In genomic region chr7:17090058-17090585, GRCm38 (mm10) we compare ENCODE assay signal across 25 mouse cellular contexts. TPM values are rescaled to one million over a fixed set of nuclear protein-coding genes. Genes with fewer than 3 reads are reported as not detected.
A peak's percentile ranks its signal among the peaks of the same experiment; 100 is the strongest.
DNase-seq lines count a peak whose midpoint lies in the region; ATAC-seq lines count a peak whose summit lies in the region.
"Had no signal": no experiment of that assay in that cellular context is flagged by ENCODE, and none has a peak within 500 bp of the region (broad histone marks: within the 10 kb centered on the region; RNA-seq: fewer than 3 reads in every experiment).

No protein-coding gene starts in this region.

- DNase-seq in adrenal gland, adult (ENCODE audit: inconsistent age in 2 of 2, low spot score in 1 of 2) = peak; percentile 35 to 86
- no peak for DNase-seq in adrenal gland, adult 18-20 months (ENCODE audit: low spot score in 2 of 2)
- peak; percentile 84 for DNase-seq in heart, adult 11 months
- no peak for DNase-seq in heart, postnatal 36 days
- peak; percentile 52 for DNase-seq in adrenal gland, postnatal 10 days
- peak; percentile 30 to 42 for DNase-seq in cerebellum, postnatal 14 days
- no peak for DNase-seq in right cerebral cortex, postnatal 10 days (ENCODE audit: low spot score in 2 of 2)
- DNase-seq: gastrocnemius, postnatal 36 days; lung, adult 18-20 months; lung, postnatal 36 days; right cerebral cortex, postnatal 14 days; spleen, adult 18-20 months; thymus, adult 18-20 months had no signal

- no peak overlapping the region for H3K27ac ChIP-seq in forebrain, embryonic 12.5 days
- H3K27ac ChIP-seq: forebrain, embryonic 10.5 days; hindbrain, embryonic 10.5 days; hindbrain, postnatal 0 days; midbrain, embryonic 15.5 days; neural tube, embryonic 15.5 days had no signal

- ATAC-seq in forebrain, embryonic 12.5 days (ENCODE audit: low FRiP score) = no peak
- ATAC-seq: CD4-positive, CD25-positive, alpha-beta regulatory T cell, adult 4 months; hindbrain, postnatal 0 days; intestine, postnatal 0 days; midbrain, embryonic 15.5 days had no signal

- H3K9ac ChIP-seq in forebrain, embryonic 12.5 days = no peak overlapping the region
- H3K9ac ChIP-seq: midbrain, embryonic 15.5 days; neural tube, embryonic 15.5 days had no signal

- no peak overlapping the region for H3K4me2 ChIP-seq in forebrain, embryonic 12.5 days
- H3K4me2 ChIP-seq: midbrain, embryonic 15.5 days; neural tube, embryonic 15.5 days had no signal

- 65% methylated on average over 3 of the region's 3 CpGs for WGBS in forebrain, embryonic 12.5 days

- no peaks in the 10 kb centered on the region for H3K27me3 ChIP-seq in forebrain, embryonic 12.5 days
- H3K27me3 ChIP-seq: midbrain, embryonic 15.5 days; neural tube, embryonic 15.5 days had no signal

- no peak overlapping the region for H3K4me3 ChIP-seq in forebrain, embryonic 12.5 days (replicated peaks)
- H3K4me3 ChIP-seq: forebrain, embryonic 10.5 days; hindbrain, embryonic 10.5 days; midbrain, embryonic 15.5 days; neural tube, embryonic 15.5 days had no signal

- intact Hi-C loops in heart, postnatal 36 days (cut with DNase I) = no loop called here

- H3K36me3 ChIP-seq in forebrain, embryonic 12.5 days (replicated peaks) = no peaks in the 10 kb centered on the region
- H3K36me3 ChIP-seq: forebrain, embryonic 10.5 days; G1E; hindbrain, embryonic 10.5 days; midbrain, embryonic 15.5 days; neural tube, embryonic 15.5 days had no signal

- H3K9me3 ChIP-seq in forebrain, embryonic 12.5 days = no peaks in the 10 kb centered on the region
- H3K9me3 ChIP-seq: G1E; hindbrain, embryonic 10.5 days; midbrain, embryonic 15.5 days; neural tube, embryonic 15.5 days had no signal

- no peaks in the 10 kb centered on the region for H3K4me1 ChIP-seq in forebrain, embryonic 12.5 days
- H3K4me1 ChIP-seq: forebrain, embryonic 10.5 days; hindbrain, embryonic 10.5 days; midbrain, embryonic 15.5 days; neural tube, embryonic 15.5 days had no signal

RNA-seq across cellular contexts. Expression of gene Psg16, which starts 16.3 kb away (rescaled TPM):
- under 1 TPM; 0.32 to 0.33 TPM for total RNA-seq in adrenal gland, adult 18-20 months (2021)
- total RNA-seq in heart, postnatal 36 days (2021) = under 1 TPM; 0.14 to 0.16 TPM
- total RNA-seq in adrenal gland, postnatal 10 days (2021) = under 1 TPM; 0.30 to 0.42 TPM
- 0.26 and 0.27 TPM in 2 replicates for polyA plus RNA-seq in forebrain, embryonic 12.5 days (2016; fragmentation: Nextera tagmentation; extraction: Ambion mirVana)

RNA-seq across cellular contexts. Expression of gene Hif3a, which starts 27.9 kb away (rescaled TPM):
- total RNA-seq in adrenal gland, adult 18-20 months (2021) = 1 to 10 TPM; 3.4 to 4.3 TPM
- total RNA-seq in heart, postnatal 36 days (2021) = 1 to 10 TPM; 2.5 to 2.6 TPM
- total RNA-seq in adrenal gland, postnatal 10 days (2021) = 1 to 10 TPM; 4.9 to 6.7 TPM
- 8.7 and 9.9 TPM in 2 replicates for polyA plus RNA-seq in forebrain, embryonic 12.5 days (2016; fragmentation: Nextera tagmentation; extraction: Ambion mirVana)

RNA-seq across cellular contexts. Expression of gene Ceacam3, which starts 60.0 kb away (rescaled TPM):
- not detected for total RNA-seq in adrenal gland, adult 18-20 months (2021)
- total RNA-seq in heart, postnatal 36 days (2021) = not detected
- not detected for total RNA-seq in adrenal gland, postnatal 10 days (2021)
- not detected in 2 replicates for polyA plus RNA-seq in forebrain, embryonic 12.5 days (2016; fragmentation: Nextera tagmentation; extraction: Ambion mirVana)
- total RNA-seq: gastrocnemius, postnatal 36 days; megakaryocyte-erythroid progenitor cell, adult 5-6 weeks had no signal
- polyA plus RNA-seq: CD4-positive, CD25-positive, alpha-beta regulatory T cell, adult 4 months; forebrain, embryonic 10.5 days; heart, embryonic 16.5 days; hindbrain, embryonic 10.5 days; intestine, postnatal 0 days; kidney, embryonic 16.5 days; midbrain, embryonic 15.5 days; neural tube, embryonic 15.5 days had no signal

Comparison
In these comparisons a context has a peak if more than half of its experiments do, and no peak if none do; other contexts are left out.
1. DNase-seq: peak in adrenal gland, adult (2 of 2), heart, adult 11 months (single experiment), adrenal gland, postnatal 10 days (single experiment) and cerebellum, postnatal 14 days (2 of 2); none in adrenal gland, adult 18-20 months (0 of 2), heart, postnatal 36 days (0 of 2) and right cerebral cortex, postnatal 10 days (0 of 2).